Mouse (Mus musculus) hindbrain, embryonic 16.5 days (tissue): ENCODE measurements around the gene Gm49318. TPM values are rescaled to one million over a fixed set of nuclear protein-coding genes. Genes with fewer than 3 reads are reported as not detected.

Experiments used
- ATAC-seq: fragments of 200-750 bp; cut with Nextera tagmentation; 2 replicates; pipeline ENCODE4 v1.8.0; 2017; ENCODE audit warnings: moderate TSS enrichment, moderate library complexity
- H3K27ac ChIP-seq: fragments of 300-500 bp; sonication (generic); 2 replicates; pipeline ENCODE4 v1.5.1; 2014; ENCODE audit warnings: low read depth, mild to moderate bottlenecking, control low read depth, low read length, moderate library complexity
- H3K27me3 ChIP-seq: fragments of 300-500 bp; sonication (generic); replicated peaks from 2 replicates; pipeline ENCODE4 v1.6.1; 2014; ENCODE audit warnings: low read length; ENCODE audit not compliant: control insufficient read depth, insufficient read depth
- H3K36me3 ChIP-seq: fragments of 300-500 bp; sonication (generic); 2 replicates; pipeline ENCODE4 v1.6.1; 2014; ENCODE audit warnings: mild to moderate bottlenecking, low read length, moderate library complexity, mixed read lengths; ENCODE audit not compliant: control insufficient read depth, insufficient read depth
- H3K4me1 ChIP-seq: fragments of 300-500 bp; sonication (generic); 2 replicates; pipeline ENCODE4 v1.6.1; 2014; ENCODE audit warnings: low read depth, low read length; ENCODE audit not compliant: control insufficient read depth, insufficient read depth
- H3K4me2 ChIP-seq: fragments of 300-500 bp; sonication (generic); 2 replicates; pipeline ENCODE4 v1.6.1; 2014; ENCODE audit warnings: mild to moderate bottlenecking, low read length, control low read depth, moderate library complexity
- H3K4me3 ChIP-seq: fragments of 300-500 bp; sonication (generic); 2 replicates; pipeline ENCODE4 v1.5.1; 2014; ENCODE audit warnings: mild to moderate bottlenecking, low read length, control low read depth, moderate library complexity
- H3K9ac ChIP-seq: fragments of 300-500 bp; sonication (generic); 2 replicates; pipeline ENCODE4 v1.6.1; 2014; ENCODE audit warnings: low read depth, mild to moderate bottlenecking, control low read depth, low read length, moderate library complexity
- H3K9me3 ChIP-seq: fragments of 300-500 bp; sonication (generic); 2 replicates; pipeline ENCODE4 v1.6.1; 2014; ENCODE audit warnings: mild to moderate bottlenecking, low read length, moderate library complexity; ENCODE audit not compliant: control insufficient read depth
- WGBS: fragments of 180-500 bp; shearing (Covaris S2); extraction: QIAGEN DNeasy Blood & Tissue Kit; methylation state at CpG from one replicate; pipeline ENCODE4 v1.1.7; 2014; 5-methylcytosine and 5-hydroxymethylcytosine counted together
- polyA plus RNA-seq: library from polyadenylated mRNA; unstranded; fragments of >200 nt; fragmentation: Nextera tagmentation; extraction: Ambion mirVana; gene quantifications from 2 replicates; pipeline ENCODE4 v1.2.1, GENCODE M21; 2015

Gene Gm49318
- polyA plus RNA-seq, 1 experiment from 2014 or later, result not detected

DNA sequence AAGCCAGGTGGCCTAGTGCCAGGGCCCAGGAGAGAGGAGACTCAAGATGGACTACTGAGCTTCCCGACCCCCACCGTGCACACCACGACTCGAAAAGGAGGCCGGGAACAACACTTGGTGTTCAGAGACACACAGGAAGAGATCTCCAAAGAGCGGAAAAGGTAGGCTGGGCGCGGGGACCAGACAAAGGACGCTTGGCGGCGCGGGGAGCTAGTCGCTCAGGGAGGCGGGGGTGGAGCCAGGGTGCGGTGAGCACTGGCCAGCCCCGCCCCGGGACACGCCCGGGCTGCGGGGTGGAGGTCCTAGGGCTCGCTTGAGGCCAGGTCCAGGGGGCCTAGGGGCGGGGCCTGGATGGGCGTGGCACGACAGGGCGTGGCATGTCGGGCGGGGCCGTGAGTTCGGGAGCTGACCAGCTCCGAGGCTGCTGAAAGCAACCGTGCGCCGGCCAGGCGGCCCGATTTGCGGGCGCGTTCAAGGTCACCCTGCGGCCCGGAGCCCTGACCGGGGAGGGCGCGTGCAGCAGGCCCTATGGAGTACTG is 20.6 kb downstream of the Gm49318 start:
- WGBS, result under 1% methylated on average over 26 of the region's 43 CpGs
- H3K9ac ChIP-seq, result peak overlapping the region; percentile 89
- H3K4me1 ChIP-seq, result peaks cover 39% of the 10 kb centered on the region
- no peaks in the 10 kb centered on the region for H3K9me3 ChIP-seq
- H3K27ac ChIP-seq, result peak overlapping the region; percentile 95
- H3K27me3 ChIP-seq, result no peaks in the 10 kb centered on the region
- no peaks in the 10 kb centered on the region for H3K36me3 ChIP-seq
- peak; percentile 14 for ATAC-seq
- peak overlapping the region; percentile 82 for H3K4me3 ChIP-seq
- peak overlapping the region; percentile 80 for H3K4me2 ChIP-seq

DNA sequence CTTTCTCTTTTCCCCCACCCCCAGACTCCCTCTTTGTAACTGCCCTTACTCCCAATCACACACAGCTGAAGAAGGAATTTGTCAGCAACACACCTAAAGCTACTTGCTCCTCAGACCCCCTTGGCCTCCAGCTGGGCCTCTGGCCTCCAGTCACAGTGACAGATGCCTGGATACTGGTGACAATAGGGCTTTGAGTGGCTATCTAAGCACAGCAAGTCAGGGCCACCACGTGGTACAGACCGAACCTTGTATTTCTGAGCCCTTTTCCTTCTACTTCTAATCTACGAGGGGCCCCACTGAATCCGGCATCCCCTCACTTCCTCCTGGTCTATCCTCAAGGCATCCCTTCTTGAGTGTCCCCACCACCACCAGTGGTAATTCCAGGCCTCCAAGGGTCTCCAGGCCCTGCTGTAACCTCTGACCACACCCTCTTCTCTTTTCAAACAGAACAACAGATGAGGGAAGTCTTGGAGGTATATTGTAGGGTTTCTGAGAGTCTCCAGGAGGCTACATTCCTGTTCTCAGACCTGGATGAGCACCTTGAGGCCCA is 21.3 kb downstream of the Gm49318 start:
- Histone ChIP-seq H3K4me3 (peak overlapping the region; percentile 82), H3K27ac (peak overlapping the region; percentile 95), H3K9ac (peak overlapping the region; percentile 89), H3K9me3 (no peaks in the 10 kb centered on the region), H3K4me1 (peaks cover 38% of the 10 kb centered on the region), H3K36me3 (no peaks in the 10 kb centered on the region), H3K27me3 (no peaks in the 10 kb centered on the region), H3K4me2 (peak overlapping the region; percentile 80)
- no peak for ATAC-seq
- 19% methylated on average over 4 of the region's 4 CpGs for WGBS

- H3K4me2 ChIP-seq, result peak overlapping the region; percentile 80
- H3K36me3 ChIP-seq, result no peaks in the 10 kb centered on the region
- peaks cover 33% of the 10 kb centered on the region for H3K4me1 ChIP-seq
- peak overlapping the region; percentile 89 for H3K9ac ChIP-seq
- no peak for ATAC-seq
- no peaks in the 10 kb centered on the region for H3K27me3 ChIP-seq
- no peaks in the 10 kb centered on the region for H3K9me3 ChIP-seq
- 50% methylated on average over 11 of the region's 11 CpGs for WGBS
- H3K27ac ChIP-seq, result peak overlapping the region; percentile 95
- peak overlapping the region; percentile 82 for H3K4me3 ChIP-seq
Measured at GRCm38 (mm10) chr9:22049315-22049714, 21.7 kb downstream of the Gm49318 start.

- H3K27me3 ChIP-seq, result no peaks in the 10 kb centered on the region
- H3K9ac ChIP-seq, result no peak overlapping the region
- peaks cover 32% of the 10 kb centered on the region for H3K4me1 ChIP-seq
- no peaks in the 10 kb centered on the region for H3K36me3 ChIP-seq
- H3K4me2 ChIP-seq, result peak overlapping the region; percentile 38
- H3K4me3 ChIP-seq, result no peak overlapping the region
- no peak overlapping the region for H3K27ac ChIP-seq
- no peak for ATAC-seq
- H3K9me3 ChIP-seq, result no peaks in the 10 kb centered on the region
- WGBS, result 53% methylated on average over 9 of the region's 9 CpGs
Measured at GRCm38 (mm10) chr9:22047329-22047728, 23.7 kb downstream of the Gm49318 start.

DNA sequence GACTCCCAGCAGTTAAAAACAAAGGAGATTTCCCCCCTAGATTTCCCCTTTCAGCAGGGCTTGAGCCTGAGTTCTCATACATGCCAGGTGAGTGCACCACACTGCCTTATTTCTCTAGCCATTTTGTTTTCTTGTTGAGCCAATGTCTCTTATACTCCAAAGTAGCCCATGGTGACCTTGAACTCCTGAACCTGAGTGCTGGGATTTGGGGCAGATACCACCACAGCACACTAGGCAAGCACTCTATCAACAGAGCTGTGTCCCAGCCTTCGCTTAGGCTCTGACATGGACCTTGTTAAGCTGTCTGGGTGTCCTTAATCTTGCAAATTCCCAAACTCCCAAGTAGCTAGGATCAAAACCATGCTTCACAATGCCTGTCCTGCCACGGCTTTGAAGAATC is 29.2 kb downstream of the Gm49318 start:
- Histone ChIP-seq H3K4me2 (no peak overlapping the region), H3K27me3 (no peaks in the 10 kb centered on the region), H3K36me3 (no peaks in the 10 kb centered on the region), H3K27ac (no peak overlapping the region), H3K9me3 (no peaks in the 10 kb centered on the region), H3K9ac (no peak overlapping the region), H3K4me3 (no peak overlapping the region), H3K4me1 (peaks cover 2% of the 10 kb centered on the region; the same call in 1 of the 2 replicates)
- WGBS, result 66% methylated on average over 2 of the region's 2 CpGs
- ATAC-seq, result no peak

- Histone ChIP-seq H3K4me3 (no peak overlapping the region), H3K36me3 (peaks cover 12% of the 10 kb centered on the region), H3K27ac (no peak overlapping the region), H3K4me1 (peaks cover 8% of the 10 kb centered on the region; the same call in 1 of the 2 replicates), H3K27me3 (no peaks in the 10 kb centered on the region), H3K9ac (no peak overlapping the region), H3K4me2 (no peak overlapping the region), H3K9me3 (no peaks in the 10 kb centered on the region)
- ATAC-seq, result no peak
- WGBS, result 82% methylated on average over 10 of the region's 10 CpGs
Measured at GRCm38 (mm10) chr9:22037826-22038225, 33.2 kb downstream of the Gm49318 start.

GRCm38 (mm10) chr9:22035300-22036044 is 35.6 kb downstream of the Gm49318 start:
- 16% methylated on average over 6 of the region's 6 CpGs for WGBS
- no peak overlapping the region for H3K4me2 ChIP-seq
- H3K4me1 ChIP-seq, result peaks cover 8% of the 10 kb centered on the region; the same call in 1 of the 2 replicates
- H3K36me3 ChIP-seq, result peaks cover 18% of the 10 kb centered on the region
- peak overlapping the region; percentile 17; the same call in 1 of the 2 replicates for H3K27ac ChIP-seq
- ATAC-seq, result peak; percentile 18; the same call in 1 of the 2 replicates
- H3K9ac ChIP-seq, result no peak overlapping the region
- no peaks in the 10 kb centered on the region for H3K27me3 ChIP-seq
- no peaks in the 10 kb centered on the region for H3K9me3 ChIP-seq
- H3K4me3 ChIP-seq, result no peak overlapping the region

DNA sequence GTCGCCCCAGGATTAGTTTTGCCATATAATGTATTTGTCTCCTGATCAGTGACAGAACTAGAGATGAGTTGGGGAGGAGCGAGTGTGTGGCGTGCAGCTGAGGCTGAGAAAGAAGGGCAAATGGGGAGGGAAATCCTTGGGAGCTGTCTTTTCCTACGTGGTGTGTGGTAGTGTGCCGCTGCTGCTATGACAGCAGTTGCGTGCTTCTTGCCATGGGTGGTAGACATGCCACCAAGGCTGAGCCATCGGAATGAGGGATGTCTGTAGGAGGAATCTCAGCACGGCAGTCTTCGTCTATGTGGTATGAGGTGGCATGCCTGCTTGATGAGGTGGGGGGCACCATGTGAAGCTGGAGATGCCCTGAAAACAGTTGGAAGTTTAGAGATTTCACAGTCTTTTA is 40.7 kb downstream of the Gm49318 start:
- no peak for ATAC-seq
- H3K36me3 ChIP-seq, result peaks cover 34% of the 10 kb centered on the region
- 95% methylated on average over 9 of the region's 9 CpGs for WGBS

GRCm38 (mm10) chr9:22028467-22028866 is 42.6 kb downstream of the Gm49318 start:
- 17% methylated on average over 7 of the region's 7 CpGs for WGBS

More for the DNA sequence above, 40.7 kb downstream of the Gm49318 start:
- H3K9me3 ChIP-seq, result no peaks in the 10 kb centered on the region
- no peak overlapping the region for H3K4me3 ChIP-seq
- H3K4me2 ChIP-seq, result no peak overlapping the region
- H3K27ac ChIP-seq, result no peak overlapping the region
- H3K9ac ChIP-seq, result no peak overlapping the region
- H3K27me3 ChIP-seq, result no peaks in the 10 kb centered on the region
- peaks cover 1% of the 10 kb centered on the region; the same call in 1 of the 2 replicates for H3K4me1 ChIP-seq

More at GRCm38 (mm10) chr9:22028467-22028866, 42.6 kb downstream of the Gm49318 start:
- Histone ChIP-seq H3K4me1 (no peaks in the 10 kb centered on the region), H3K4me2 (no peak overlapping the region), H3K9ac (no peak overlapping the region), H3K4me3 (no peak overlapping the region), H3K27me3 (no peaks in the 10 kb centered on the region), H3K9me3 (no peaks in the 10 kb centered on the region), H3K27ac (no peak overlapping the region), H3K36me3 (peaks cover 35% of the 10 kb centered on the region)
- no peak for ATAC-seq
